Comparison of ENCODE assay signal across 7 mouse cellular contexts in the genomic region with DNA sequence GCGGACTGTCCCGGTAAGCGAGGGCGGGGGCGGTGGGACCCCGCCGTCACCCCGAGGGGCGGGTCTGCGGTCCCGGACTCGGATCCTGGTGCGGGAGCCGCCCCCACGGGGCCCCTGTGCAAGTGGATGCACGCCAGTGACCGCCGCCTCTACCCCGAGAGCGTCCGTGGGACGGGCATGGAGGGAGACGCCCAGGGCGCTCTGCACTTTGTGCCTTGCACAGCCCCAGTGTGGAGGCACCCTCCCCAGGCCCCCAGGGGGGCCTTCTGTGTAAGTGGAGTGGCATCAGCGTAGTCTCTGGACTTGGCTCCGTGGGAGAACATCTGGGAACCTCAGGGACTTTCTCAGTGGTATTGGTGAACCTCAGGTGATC. TPM values are rescaled to one million over a fixed set of nuclear protein-coding genes. Genes with fewer than 3 reads are reported as not detected.
DNase-seq lines count a peak whose midpoint lies in the region; ATAC-seq and TF ChIP-seq lines count a peak whose summit lies in the region.

No protein-coding gene starts in this region.

- ATAC-seq in lung, embryonic 14.5 days (ENCODE audit: insufficient read depth) = peak; percentile 69
- ATAC-seq in embryonic facial prominence, embryonic 15.5 days (ENCODE audit: insufficient number of reproducible peaks, low FRiP score, low TSS enrichment, low read depth) = no peak
- peak; percentile 64 for ATAC-seq in hindbrain, embryonic 11.5 days (ENCODE audit: low FRiP score)

- H3K36me3 ChIP-seq in lung, embryonic 14.5 days (ENCODE audit: insufficient read depth) = no peaks in the 10 kb centered on the region
- no peaks in the 10 kb centered on the region for H3K36me3 ChIP-seq in embryonic facial prominence, embryonic 15.5 days
- no peaks in the 10 kb centered on the region for H3K36me3 ChIP-seq in hindbrain, embryonic 11.5 days (ENCODE audit: control insufficient read depth, insufficient read depth, low read length)
- no peaks in the 10 kb centered on the region for H3K36me3 ChIP-seq in midbrain, embryonic 10.5 days

- no peaks in the 10 kb centered on the region for H3K9me3 ChIP-seq in lung, embryonic 14.5 days (ENCODE audit: low read depth, low read length)
- H3K9me3 ChIP-seq in embryonic facial prominence, embryonic 15.5 days (replicated peaks) = no peaks in the 10 kb centered on the region
- no peaks in the 10 kb centered on the region for H3K9me3 ChIP-seq in hindbrain, embryonic 11.5 days (ENCODE audit: control insufficient read depth, low read length)
- H3K9me3 ChIP-seq in midbrain, embryonic 10.5 days (replicated peaks) = no peaks in the 10 kb centered on the region

- WGBS in lung, embryonic 14.5 days = 4% methylated on average over 12 of the region's 26 CpGs
- WGBS in embryonic facial prominence, embryonic 15.5 days = 2% methylated on average over 23 of the region's 26 CpGs
- 4% methylated on average over 18 of the region's 26 CpGs for WGBS in hindbrain, embryonic 11.5 days
- WGBS in midbrain, embryonic 10.5 days = 3% methylated on average over 26 of the region's 26 CpGs

- H3K27ac ChIP-seq in lung, embryonic 14.5 days (ENCODE audit: low read depth) = no peak overlapping the region
- no peak overlapping the region for H3K27ac ChIP-seq in embryonic facial prominence, embryonic 15.5 days (replicated peaks)
- H3K27ac ChIP-seq in hindbrain, embryonic 11.5 days (ENCODE audit: low read depth, low read length) = no peak overlapping the region
- H3K27ac ChIP-seq in midbrain, embryonic 10.5 days (replicated peaks) = peak overlapping the region; percentile 79

- peak overlapping the region; percentile 53 for H3K4me3 ChIP-seq in lung, embryonic 14.5 days (ENCODE audit: low read depth, low read length)
- peak overlapping the region; percentile 64 for H3K4me3 ChIP-seq in embryonic facial prominence, embryonic 15.5 days (replicated peaks)
- H3K4me3 ChIP-seq in hindbrain, embryonic 11.5 days (ENCODE audit: low read depth, low read length) = peak overlapping the region; percentile 59
- peak overlapping the region; percentile 73 for H3K4me3 ChIP-seq in midbrain, embryonic 10.5 days

- H3K27me3 ChIP-seq in lung, embryonic 14.5 days (ENCODE audit: insufficient read depth, low read length) = peaks cover 46% of the 10 kb centered on the region
- peaks cover 43% of the 10 kb centered on the region for H3K27me3 ChIP-seq in embryonic facial prominence, embryonic 15.5 days
- peaks cover 22% of the 10 kb centered on the region for H3K27me3 ChIP-seq in hindbrain, embryonic 11.5 days (ENCODE audit: control insufficient read depth, insufficient read depth, low read length)
- peaks cover 55% of the 10 kb centered on the region for H3K27me3 ChIP-seq in midbrain, embryonic 10.5 days (ENCODE audit: low read depth, poor library complexity, severe bottlenecking)

- H3K4me2 ChIP-seq in lung, embryonic 14.5 days = peak overlapping the region; percentile 89
- H3K4me2 ChIP-seq in embryonic facial prominence, embryonic 15.5 days (replicated peaks) = peak overlapping the region; percentile 91
- H3K4me2 ChIP-seq in hindbrain, embryonic 11.5 days (replicated peaks; ENCODE audit: low read depth, low read length) = peak overlapping the region; percentile 90

- peak overlapping the region; percentile 62 for H3K9ac ChIP-seq in lung, embryonic 14.5 days
- H3K9ac ChIP-seq in embryonic facial prominence, embryonic 15.5 days = peak overlapping the region; percentile 63
- peak overlapping the region; percentile 79 for H3K9ac ChIP-seq in hindbrain, embryonic 11.5 days (ENCODE audit: low read depth, low read length)

- no peak for DNase-seq in lung, embryonic 14.5 days
- no peak for DNase-seq in lung, postnatal 36 days
- no peak for DNase-seq in hindbrain, embryonic 11.5 days (ENCODE audit: low spot score)
- DNase-seq in midbrain, embryonic 10.5 days (ENCODE audit: low spot score) = peak; percentile 39
- DNase-seq in adrenal gland, adult 2 months = no peak
- DNase-seq in B cell, adult 2 months = no peak

- H3K4me1 ChIP-seq in lung, embryonic 14.5 days (ENCODE audit: insufficient read depth) = no peaks in the 10 kb centered on the region
- H3K4me1 ChIP-seq in embryonic facial prominence, embryonic 15.5 days = peaks cover 11% of the 10 kb centered on the region
- peaks cover 3% of the 10 kb centered on the region; the same call in 1 of the 2 replicates for H3K4me1 ChIP-seq in hindbrain, embryonic 11.5 days (replicated peaks; ENCODE audit: control insufficient read depth, insufficient read depth, low read length)
- H3K4me1 ChIP-seq in midbrain, embryonic 10.5 days = peaks cover 12% of the 10 kb centered on the region

- TF ChIP-seq CTCF in lung, embryonic 14.5 days (IDR thresholded peaks at IDR 0.05; ENCODE audit: low read depth) = no peak

RNA-seq across cellular contexts. Expression of gene Phf24, which starts 0.9 kb away (rescaled TPM):
- 0.43 and 0.53 TPM in 2 replicates for polyA plus RNA-seq in lung, embryonic 14.5 days (2014; fragmentation: Nextera tagmentation; extraction: Ambion mirVana)
- 2.0 and 2.8 TPM in 2 replicates for polyA plus RNA-seq in embryonic facial prominence, embryonic 15.5 days (2015; fragmentation: Nextera tagmentation; extraction: Ambion mirVana)
- 3.0 and 4.4 TPM in 2 replicates for polyA plus RNA-seq in hindbrain, embryonic 11.5 days (2014; fragmentation: Nextera tagmentation; extraction: Ambion mirVana)
- 1.6 and 2.1 TPM in 2 replicates for polyA plus RNA-seq in midbrain, embryonic 10.5 days (2016; fragmentation: Nextera tagmentation; extraction: Ambion mirVana)
- 1 to 10 TPM in 1 of 2 experiments, under 1 TPM in 1; 0.92 to 2.6 TPM for total RNA-seq in adrenal gland, adult 2 months (2021)
- 1.8 and 3.1 TPM in 2 replicates for polyA plus RNA-seq in adrenal gland, adult 2 months (2012; rRNA removed)

RNA-seq across cellular contexts. Expression of gene Dnajb5, which starts 32.2 kb away (rescaled TPM):
- 6.3 and 6.9 TPM in 2 replicates for polyA plus RNA-seq in lung, embryonic 14.5 days (2014; fragmentation: Nextera tagmentation; extraction: Ambion mirVana)
- 10.4 and 11.6 TPM in 2 replicates for polyA plus RNA-seq in embryonic facial prominence, embryonic 15.5 days (2015; fragmentation: Nextera tagmentation; extraction: Ambion mirVana)
- polyA plus RNA-seq in hindbrain, embryonic 11.5 days (2014; fragmentation: Nextera tagmentation; extraction: Ambion mirVana) = 23.6 and 24.4 TPM in 2 replicates
- polyA plus RNA-seq in midbrain, embryonic 10.5 days (2016; fragmentation: Nextera tagmentation; extraction: Ambion mirVana) = 14.9 and 22.6 TPM in 2 replicates
- total RNA-seq in adrenal gland, adult 2 months (2021) = 10 to 100 TPM; 17.7 to 18.3 TPM
- polyA plus RNA-seq in adrenal gland, adult 2 months (2012; rRNA removed) = 7.4 TPM in 2 replicates

RNA-seq across cellular contexts. Expression of gene Fam205c, which starts 43.4 kb away (rescaled TPM):
- polyA plus RNA-seq in lung, embryonic 14.5 days (2014; fragmentation: Nextera tagmentation; extraction: Ambion mirVana) = 0.25 and 0.42 TPM in 2 replicates
- 0.36 and 0.46 TPM in 2 replicates for polyA plus RNA-seq in embryonic facial prominence, embryonic 15.5 days (2015; fragmentation: Nextera tagmentation; extraction: Ambion mirVana)
- polyA plus RNA-seq in hindbrain, embryonic 11.5 days (2014; fragmentation: Nextera tagmentation; extraction: Ambion mirVana) = 0.93 and 1.1 TPM in 2 replicates
- 0.60 and 0.98 TPM in 2 replicates for polyA plus RNA-seq in midbrain, embryonic 10.5 days (2016; fragmentation: Nextera tagmentation; extraction: Ambion mirVana)
- under 1 TPM in 1 of 2 experiments, not detected in 1; 0.17 TPM for total RNA-seq in adrenal gland, adult 2 months (2021)
- not detected in 2 replicates for polyA plus RNA-seq in adrenal gland, adult 2 months (2012; rRNA removed)

RNA-seq across cellular contexts. Expression of gene 1700022I11Rik, which starts 52.0 kb away (rescaled TPM):
- polyA plus RNA-seq in lung, embryonic 14.5 days (2014; fragmentation: Nextera tagmentation; extraction: Ambion mirVana) = 0.43 and 0.46 TPM in 2 replicates
- polyA plus RNA-seq in embryonic facial prominence, embryonic 15.5 days (2015; fragmentation: Nextera tagmentation; extraction: Ambion mirVana) = 0.24 and 1.6 TPM in 2 replicates
- 0.27 and 0.40 TPM in 2 replicates for polyA plus RNA-seq in hindbrain, embryonic 11.5 days (2014; fragmentation: Nextera tagmentation; extraction: Ambion mirVana)
- polyA plus RNA-seq in midbrain, embryonic 10.5 days (2016; fragmentation: Nextera tagmentation; extraction: Ambion mirVana) = 0.47 and 0.59 TPM in 2 replicates
- not detected for total RNA-seq in adrenal gland, adult 2 months (2021)
- polyA plus RNA-seq in adrenal gland, adult 2 months (2012; rRNA removed) = not detected in 2 replicates
